Mouse (Mus musculus) heart, postnatal 25 days (tissue): ENCODE data around the gene Qk. TPM values are rescaled to one million over a fixed set of nuclear protein-coding genes. Genes with fewer than 3 reads are reported as not detected.

Experiments used
- DNase-seq: peaks from one replicate; pipeline ENCODE4 v3.0.0; 2022; ENCODE audit warnings: low spot score
- intact Hi-C: fragments of 180-260 bp; cut with DNase I; formaldehyde crosslinking; loops from one replicate; pipeline ENCODE4 v1.15.1; 2025
- total RNA-seq, 2 experiments: library from RNA; stranded (reverse); gene quantifications; 2 replicates each; pipeline ENCODE4 v1.2.3; 2021

Qk gene
- total RNA-seq, 2 experiments from 2014 or later, result 444 to 447 TPM

DNA sequence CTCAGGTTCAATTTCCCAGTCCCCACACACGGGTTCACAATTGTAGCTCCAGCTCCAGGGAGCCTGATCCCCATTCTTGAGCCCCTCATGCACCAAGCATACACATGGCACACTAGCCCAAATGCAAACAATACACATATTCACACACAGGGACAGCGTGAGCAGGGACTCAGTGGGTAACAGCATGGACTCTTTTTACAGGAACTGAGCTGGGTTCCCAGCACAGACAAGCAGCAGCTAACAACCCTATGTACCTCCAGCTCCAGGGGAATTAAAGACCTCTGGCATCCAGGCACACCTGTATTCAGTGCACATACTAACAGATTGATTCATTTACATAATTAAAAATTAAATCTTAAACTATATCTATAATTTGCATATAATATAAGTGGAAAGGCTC lies 34.9 kb downstream of the Qk start:
- intact Hi-C loops, result no loop called here
- no peak for DNase-seq

DNA sequence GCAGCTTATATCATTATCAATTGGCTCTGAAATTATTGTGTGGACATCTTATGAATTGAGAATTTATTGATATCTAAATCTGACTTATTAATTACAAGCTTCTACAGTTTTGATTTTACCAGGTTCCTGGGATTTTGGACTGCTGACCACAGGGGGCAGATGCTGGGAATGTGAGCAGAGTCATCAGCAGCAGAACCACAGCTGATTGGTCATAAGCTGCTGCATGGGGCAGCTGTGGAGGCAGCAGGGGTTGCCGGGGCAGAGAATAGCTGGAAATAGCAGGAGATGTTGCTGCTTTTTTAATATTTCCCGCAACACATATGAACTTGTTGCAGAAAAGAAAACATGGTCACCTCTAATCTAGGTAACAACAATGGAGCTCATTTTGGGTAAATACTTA lies 40.1 kb downstream of the Qk start:
- no peak for DNase-seq
- intact Hi-C loops, result no loop called here

DNA sequence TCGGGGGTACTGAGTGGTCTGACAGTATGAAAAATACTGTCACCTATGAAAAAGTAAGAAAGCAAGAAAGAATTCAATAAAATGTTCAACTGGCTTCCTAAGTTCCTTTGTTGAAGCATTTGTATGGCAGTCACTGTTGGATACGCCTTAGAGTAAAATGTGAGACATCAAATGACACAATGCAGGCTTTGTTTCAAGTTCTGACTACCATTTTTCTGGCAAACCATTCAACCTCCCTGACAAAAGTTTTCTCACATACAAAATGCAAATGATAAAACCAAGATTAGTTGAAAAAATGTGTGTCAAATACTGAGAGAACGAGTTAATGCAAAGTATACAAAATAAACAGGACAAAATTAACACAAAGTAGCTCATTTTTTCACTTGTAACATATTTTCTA lies 50.1 kb downstream of the Qk start:
- intact Hi-C loops, result no loop called here
- DNase-seq, result no peak

DNA sequence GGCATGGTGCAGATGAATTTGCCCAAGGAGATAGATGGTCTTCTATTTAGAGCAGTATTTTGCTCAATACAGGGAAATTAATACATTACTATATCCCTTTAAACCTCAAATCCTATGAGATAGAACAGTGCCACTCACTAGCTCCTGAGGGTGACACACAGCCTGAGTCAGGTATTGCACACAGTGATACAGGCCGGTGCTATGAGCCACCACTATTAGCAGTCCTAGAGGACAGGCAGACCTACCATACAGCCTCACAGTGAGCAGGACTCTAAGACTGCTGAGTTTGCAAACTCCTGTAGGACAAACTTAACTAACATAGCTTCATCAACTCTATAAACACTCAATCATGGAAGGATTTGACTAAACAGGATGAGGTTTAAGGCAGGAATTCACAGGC lies 51.2 kb downstream of the Qk start:
- intact Hi-C loops, result no loop called here
- no peak for DNase-seq

DNA sequence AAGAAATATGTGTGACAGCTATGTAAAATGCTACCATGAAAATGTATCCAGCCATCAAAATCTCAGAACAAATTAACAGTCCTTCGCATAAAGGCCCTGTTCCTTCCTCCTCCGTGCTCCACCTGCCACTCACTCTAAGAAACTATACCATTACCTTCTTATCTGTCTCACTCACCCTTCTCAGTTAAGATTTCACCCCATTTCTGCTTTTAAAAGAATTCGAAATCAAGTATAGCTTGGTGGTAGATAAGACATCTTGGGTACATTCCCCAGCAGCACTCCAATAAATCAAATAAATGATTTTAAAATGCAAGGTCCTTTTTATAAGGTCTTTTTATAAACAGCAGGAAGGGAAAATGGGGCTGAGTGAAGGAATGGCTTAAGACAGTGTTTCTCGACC lies 53.4 kb downstream of the Qk start:
- DNase-seq, result no peak
- intact Hi-C loops, result no loop called here

DNA sequence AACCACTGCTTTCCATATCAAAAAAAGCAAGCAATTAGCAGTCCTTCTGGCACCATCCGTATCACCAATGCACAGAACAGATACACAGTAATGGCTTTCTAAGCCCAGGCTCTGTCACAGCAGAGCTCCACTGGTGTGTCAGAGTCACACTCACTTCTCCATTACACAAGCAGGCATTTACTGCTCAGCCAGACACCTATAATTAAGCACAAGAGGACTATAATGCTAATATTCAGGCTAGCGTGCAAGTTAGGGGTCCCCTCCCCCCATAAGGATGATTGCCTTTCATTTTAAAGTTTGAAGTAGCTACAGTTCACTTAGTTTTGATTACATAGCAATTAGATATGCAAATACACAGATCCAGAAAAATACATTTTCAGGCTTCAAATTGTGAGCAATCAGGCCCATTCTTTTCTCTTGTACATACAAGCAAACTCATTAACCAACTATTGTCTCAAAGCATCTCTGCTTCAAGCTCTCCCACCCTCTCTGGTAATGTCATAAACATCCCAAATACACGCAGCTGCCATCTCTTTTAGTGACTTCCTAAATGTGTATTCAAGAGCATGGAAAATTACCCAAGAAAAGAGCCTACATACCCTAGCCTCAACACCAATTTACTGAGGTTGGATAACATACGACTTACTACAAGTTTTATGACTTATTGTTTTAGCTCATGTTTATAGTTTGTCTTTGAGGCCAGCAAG lies 68.2 kb downstream of the Qk start:
- DNase-seq, result no peak
- intact Hi-C loops, result loop anchor here (10.0 kb wide), 1 partner anchor 53 kb away; no protein-coding TSS in a partner anchor

DNA sequence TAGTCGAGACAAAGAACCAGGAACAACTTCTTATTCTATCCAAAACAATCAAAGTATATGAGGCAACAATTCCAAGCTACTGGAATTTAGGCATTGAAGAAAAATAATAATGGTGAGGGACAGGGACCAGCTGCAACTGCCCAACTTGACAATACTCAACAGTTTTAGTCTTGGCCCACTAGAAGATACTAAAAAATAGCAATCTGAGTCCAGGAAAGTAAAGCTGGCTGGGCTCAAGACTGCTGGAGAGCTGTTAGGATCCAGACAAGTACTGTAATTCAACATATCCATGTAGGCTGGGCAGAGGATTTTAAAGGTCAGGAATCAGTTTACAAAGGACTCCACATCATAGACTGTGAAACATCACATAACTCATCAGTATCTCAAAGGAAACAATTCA lies 79.6 kb downstream of the Qk start:
- intact Hi-C loops, result no loop called here

DNA sequence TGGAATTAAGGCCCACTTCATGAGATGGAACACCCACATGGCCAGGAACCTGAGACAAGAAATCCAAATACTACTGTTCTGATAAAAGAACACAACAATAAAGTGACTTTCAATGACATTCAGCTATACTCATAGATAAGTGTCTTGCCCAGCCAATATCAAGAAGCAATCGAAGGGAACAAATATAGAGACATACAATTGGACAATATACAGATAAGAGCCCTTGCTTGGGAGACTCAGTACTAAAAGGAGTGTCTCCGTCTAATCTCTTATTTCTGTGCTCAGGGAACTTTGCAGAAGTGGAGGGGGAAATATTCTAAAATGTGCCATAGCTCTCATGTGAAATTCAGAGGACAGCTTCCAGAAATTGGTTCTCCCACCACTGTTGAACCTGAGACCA lies 83.1 kb downstream of the Qk start:
- DNase-seq, result no peak
- intact Hi-C loops, result no loop called here

More for the DNA sequence above, 79.6 kb downstream of the Qk start:
- DNase-seq, result no peak

DNA sequence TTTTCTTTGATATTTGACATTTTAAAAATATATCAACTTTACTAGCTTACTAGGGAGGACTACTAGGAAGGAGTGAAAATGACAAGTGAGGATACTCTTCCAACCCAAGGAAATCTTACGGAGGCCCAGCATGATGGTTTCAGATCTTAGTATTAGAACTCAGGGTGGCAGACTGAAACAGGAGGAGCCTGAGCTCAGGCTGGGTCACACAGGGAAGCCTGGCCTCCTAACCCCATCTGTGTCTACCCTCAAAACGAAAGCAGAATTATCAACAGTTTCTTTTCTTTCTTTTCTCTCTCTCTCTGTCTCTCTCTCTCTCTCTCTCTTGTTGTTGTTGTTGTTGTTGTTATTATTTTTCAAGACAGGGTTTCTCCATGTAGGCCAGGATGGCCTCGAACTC lies 87.2 kb downstream of the Qk start:
- intact Hi-C loops, result no loop called here

DNA sequence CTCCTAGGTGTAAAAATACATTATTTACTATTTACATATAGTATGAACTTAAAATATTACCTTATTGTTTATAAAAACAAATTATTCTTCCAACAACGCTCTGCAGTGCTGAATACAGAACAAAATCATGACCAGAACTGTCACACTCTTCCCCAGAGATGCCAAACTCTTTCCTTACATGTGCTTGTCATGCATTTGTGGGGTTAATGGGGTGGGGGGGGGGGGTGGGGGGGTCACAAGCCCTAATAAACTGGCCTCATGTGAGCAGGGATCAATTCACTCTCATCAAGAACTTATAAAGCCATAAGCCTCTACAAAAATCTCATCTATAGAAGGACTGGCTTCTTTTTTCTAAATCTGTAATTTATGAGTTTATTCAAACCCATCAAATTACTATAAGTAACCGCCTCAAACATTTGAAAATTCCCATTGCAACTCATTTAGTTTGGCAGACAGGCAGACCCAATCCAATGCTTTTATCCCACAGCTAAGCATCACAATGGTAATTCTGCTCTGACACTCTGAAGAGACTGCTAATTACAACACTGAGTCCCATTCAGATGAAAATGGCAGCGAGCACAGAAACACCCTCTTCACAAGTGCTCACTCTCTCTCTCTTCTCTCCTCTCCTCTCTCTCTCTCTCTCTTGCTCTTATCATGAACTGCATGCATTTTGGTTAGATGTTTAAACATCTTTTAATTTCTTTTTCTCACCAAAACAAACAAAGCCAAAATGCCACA lies 91.7 kb downstream of the Qk start:
- intact Hi-C loops, result no loop called here
- no peak for DNase-seq

More for the DNA sequence above, 87.2 kb downstream of the Qk start:
- DNase-seq, result no peak

DNA sequence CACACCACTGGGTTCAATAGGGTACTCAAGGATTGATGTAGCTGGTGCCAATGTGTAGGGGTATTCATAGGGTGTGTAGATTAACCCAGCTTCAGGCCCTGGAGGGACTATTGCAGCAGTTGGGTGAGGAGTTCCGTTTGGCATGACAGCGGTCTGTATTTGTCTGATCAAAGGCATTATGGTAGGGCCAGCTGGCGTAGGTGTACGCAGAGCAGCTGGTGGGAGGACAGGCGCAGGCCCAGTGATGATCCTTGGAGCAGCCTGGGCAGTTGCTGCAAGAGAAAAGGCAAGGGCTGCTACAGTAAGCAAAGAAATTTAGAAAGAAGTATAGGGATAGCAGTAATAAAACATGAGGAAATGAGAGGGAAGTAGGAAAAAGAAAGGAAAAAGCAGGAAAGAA lies 103.5 kb downstream of the Qk start:
- intact Hi-C loops, result no loop called here
- DNase-seq, result no peak

DNA sequence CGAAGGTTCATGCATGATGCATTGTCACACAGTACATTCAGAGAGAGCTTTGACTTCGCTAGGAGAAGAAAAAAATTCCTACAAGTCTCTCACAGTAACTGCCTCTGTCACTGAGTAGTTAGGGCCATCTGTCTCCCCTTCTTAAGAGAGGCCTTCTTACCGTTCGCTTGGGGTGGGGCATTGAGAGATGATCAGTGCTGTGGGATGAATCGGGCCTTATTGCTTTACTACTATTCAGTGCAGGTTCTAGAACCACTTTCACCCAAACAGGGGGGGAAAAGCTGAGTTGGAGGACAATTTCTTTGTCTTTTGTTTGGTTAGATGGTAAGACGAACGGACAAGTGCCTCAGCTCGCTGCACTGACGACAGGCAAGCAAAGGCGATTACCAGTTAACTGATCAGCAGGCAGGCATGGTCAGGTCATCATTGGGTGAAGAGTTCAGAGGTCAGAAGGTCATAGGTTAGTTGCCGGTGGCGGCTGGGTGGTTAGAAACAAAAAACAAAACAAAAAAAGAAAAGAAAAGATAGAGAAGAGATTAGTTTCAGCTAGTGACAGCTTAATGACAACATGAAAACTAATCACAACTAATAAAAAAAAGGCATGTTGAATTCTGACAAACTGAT lies 110.4 kb downstream of the Qk start:
- intact Hi-C loops, result no loop called here

DNA sequence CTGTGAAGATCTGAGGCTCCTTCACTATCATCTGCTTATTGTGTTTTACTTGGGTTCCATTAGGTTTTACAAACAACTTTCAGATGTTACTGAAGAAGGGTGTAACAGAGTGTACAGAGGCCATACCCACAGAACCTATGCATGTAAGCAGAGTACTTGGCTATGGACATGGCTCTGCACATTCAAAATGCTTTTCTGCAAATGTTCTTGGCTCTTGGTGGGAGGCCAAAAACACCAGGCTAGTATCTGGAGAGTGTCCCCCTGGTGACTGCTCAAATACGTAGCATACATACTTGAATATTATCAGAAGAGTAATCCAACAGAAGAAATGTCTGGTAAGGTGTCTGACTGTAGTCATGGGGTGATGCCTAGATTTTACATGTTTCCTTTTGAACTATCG lies 121.0 kb downstream of the Qk start:
- intact Hi-C loops, result loop anchor here (5.0 kb wide), 2 partner anchors 299 to 306 kb away; no protein-coding TSS in a partner anchor
- no peak for DNase-seq

More for the DNA sequence above, 110.4 kb downstream of the Qk start:
- DNase-seq, result no peak

DNA sequence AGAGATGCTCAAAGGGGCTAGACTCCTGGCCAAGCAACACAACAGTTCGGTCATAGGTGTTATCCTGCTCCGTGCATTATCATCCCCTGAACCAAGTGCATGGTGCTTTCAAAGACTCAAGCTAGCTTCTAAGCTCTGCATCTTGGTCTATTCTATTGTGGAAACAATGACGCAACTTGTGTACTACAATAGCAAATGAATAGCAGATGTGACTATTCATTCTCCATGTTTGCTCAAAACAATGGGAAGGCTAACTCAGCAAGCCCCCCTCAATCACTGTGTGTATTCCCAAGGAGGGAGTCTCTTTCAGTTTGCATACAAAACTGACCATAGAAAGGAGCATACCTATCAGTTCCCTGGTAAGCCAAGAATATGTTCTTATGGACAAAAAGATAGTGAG lies 121.4 kb downstream of the Qk start:
- DNase-seq, result no peak
- intact Hi-C loops, result loop anchor here (5.0 kb wide), 2 partner anchors 299 to 306 kb away; no protein-coding TSS in a partner anchor

DNA sequence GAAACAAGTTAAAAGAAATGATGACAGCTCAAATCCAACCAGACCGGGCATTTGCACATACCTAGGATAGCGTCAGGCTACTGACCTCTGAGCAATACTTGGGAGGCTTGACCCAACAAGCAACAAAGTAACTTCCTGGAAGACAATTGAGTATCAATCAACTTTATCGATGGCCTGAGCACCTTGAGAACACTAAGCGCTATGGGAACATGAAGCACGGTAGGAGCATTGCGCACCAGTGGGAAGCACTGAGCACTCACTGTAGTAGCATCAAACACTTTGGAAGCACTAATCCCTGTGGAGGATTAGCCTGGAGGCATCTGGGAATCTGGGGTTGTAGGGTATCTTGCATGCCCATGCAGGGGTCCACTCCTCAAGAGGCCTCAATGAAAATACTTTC lies 124.0 kb downstream of the Qk start:
- intact Hi-C loops, result loop anchor here (5.0 kb wide), 2 partner anchors 302 to 303 kb away; no protein-coding TSS in a partner anchor
- DNase-seq, result no peak

DNA sequence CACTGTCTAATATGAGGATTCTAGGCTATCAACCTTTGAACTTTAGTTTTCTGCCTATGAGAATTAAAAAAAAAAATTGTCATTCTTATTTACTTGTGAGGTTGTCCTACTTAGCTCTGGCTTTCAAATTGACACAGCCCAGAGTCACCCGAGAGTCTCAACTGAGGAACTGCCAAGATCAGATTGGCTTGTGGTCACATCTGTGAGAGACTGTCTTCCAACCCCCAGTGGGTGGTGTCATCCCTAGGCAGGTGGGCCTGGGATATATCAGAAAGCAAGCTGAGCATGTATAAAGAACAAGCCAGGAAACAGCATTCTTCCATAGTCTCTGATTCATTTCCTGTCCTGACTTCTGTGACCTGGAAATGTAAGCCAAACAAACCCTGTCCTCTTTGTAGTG lies 128.8 kb downstream of the Qk start:
- intact Hi-C loops, result loop anchor here (5.0 kb wide), 1 partner anchor 434 kb away; no protein-coding TSS in a partner anchor
- DNase-seq, result no peak

DNA sequence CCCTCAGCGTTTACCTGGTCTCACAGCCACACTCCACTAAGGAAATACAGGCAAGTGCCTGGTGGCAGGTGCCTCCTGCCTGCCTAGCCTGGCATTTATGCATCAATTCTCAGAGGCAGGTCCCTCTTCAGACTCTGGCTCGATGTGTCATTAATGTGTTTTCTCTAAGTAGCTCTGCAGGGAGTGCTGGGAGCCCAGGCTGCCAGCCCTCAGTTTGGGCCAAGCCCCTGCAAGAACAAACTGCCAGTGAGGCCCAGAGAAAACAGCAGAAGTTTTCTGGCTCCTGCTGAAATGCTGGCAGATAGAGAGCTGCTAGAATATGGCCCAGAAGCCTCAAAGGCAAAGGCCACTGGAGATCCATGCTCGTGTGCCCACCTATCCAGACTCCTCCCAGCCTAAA lies 131.2 kb downstream of the Qk start:
- intact Hi-C loops, result loop anchor here (5.0 kb wide), 1 partner anchor 66 kb away; no protein-coding TSS in a partner anchor
- no peak for DNase-seq

DNA sequence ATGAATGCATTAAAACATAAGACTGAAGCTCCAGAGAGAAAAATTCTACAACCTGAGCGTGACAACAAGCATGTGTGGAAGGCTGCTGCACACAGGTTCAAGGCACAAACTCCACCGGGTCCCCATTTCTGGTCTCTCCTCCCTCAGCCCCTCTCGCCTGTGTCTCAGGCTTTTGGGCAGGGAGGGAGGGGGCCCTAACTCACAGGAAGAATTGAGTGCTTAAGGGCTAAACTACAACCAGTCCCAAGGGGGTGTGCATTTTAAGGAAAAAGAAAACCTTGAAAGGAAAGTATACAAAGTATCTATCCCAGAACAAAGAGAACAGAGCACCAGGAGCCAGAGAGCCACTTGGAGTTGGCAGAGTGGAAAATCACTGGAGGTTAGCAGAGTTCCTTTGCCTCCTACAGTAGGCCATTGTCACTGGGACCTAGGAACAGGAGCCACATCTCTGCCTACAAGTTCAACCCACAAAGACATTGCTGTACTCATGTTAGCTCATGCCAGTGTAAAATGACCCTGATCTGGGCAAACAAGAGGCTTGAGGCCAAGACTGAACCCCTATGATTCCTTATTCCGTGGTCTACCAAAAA lies 132.1 kb downstream of the Qk start:
- DNase-seq, result no peak
- intact Hi-C loops, result loop anchor here (5.0 kb wide), 1 partner anchor 65 kb away; no protein-coding TSS in a partner anchor

DNA sequence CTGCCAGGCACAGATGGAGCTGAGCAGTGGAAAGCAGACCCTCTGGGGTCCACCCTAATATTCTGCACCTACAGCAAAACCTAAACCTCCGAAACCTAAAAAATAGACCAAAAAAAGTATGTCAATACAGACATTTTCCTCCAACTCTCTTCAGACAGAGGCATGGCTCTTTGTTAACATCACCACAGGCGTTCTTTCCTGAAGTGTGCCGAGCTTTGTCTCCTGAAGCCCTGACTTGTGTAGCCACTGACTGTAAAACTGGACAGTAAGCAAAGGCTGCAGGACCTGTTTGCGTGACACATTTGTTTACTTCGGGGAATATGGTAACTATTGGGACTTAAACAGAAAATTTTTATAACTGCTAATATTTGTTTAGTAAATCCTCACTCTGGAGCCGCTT lies 137.9 kb downstream of the Qk start:
- intact Hi-C loops, result no loop called here
- no peak for DNase-seq

DNA sequence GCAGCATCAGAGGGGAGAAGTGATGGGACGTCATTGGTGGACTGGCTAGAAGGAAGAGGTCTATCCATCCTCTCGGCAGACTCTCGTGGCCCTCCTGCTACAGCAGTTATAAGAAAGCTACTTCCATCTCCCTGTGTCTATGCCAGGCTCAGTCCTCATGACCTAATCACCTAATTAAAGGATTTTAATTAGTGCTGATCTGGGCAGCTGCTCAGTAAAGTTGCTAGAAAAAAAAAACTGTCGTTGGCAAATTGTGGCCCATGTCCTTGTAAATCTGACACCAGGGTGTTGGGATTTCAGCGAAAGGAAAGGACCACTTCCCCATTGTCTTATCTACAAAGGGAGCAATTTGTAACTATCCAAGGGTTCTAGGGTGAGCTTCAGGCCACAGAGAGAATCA lies 142.6 kb downstream of the Qk start:
- intact Hi-C loops, result no loop called here
- DNase-seq, result no peak
